Mouse (Mus musculus): ENCODE results near the gene Bex1. TPM values are rescaled to one million over a fixed set of nuclear protein-coding genes. Genes with fewer than 3 reads are reported as not detected.

The Bex1 gene
- polyA plus RNA-seq, 1 experiment: 846 TPM

DNA sequence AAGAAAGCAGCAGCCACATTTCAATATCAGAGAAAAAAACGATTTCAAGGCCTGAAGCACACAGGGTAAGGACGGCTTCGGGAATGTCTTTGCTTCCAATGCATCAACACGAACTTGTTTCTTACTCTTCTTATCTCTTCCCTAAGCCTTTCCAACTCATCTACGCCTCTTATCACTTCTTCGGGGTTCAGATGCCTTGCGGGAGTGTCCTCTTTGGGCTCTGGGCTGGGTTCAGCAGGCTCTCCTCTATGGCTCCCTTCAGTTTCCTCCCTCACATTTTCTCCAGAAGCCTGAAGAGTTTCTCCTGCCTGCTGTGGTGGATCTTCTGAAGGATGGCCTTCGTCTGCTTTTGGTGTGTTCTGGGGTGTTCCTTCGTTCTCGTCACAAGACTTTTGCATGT is 44.7 kb downstream of the Bex1 start:
- Histone ChIP-seq H3K27me3 (ENCODE audit: control insufficient read depth, insufficient read depth, low read length, poor library complexity, severe bottlenecking) (no peaks in the 10 kb centered on the region), H3K4me3 (ENCODE audit: low read depth, low read length) (peak overlapping the region; percentile 28), H3K27ac (ENCODE audit: insufficient read depth, low read length) (peak overlapping the region; percentile 71; the same call in 1 of the 2 replicates), H3K36me3 (ENCODE audit: control insufficient read depth, insufficient read depth, low read length, poor library complexity, severe bottlenecking) (peaks cover 5% of the 10 kb centered on the region), H3K9ac (ENCODE audit: low read depth, poor library complexity, severe bottlenecking) (no peak overlapping the region), H3K9me3 (replicated peaks; ENCODE audit: control insufficient read depth, insufficient read depth, low read length, poor library complexity, severe bottlenecking) (no peaks in the 10 kb centered on the region), H3K4me1 (ENCODE audit: control insufficient read depth, insufficient read depth, low read length) (no peaks in the 10 kb centered on the region)
- TF ChIP-seq EP300 (IDR thresholded peaks at IDR 0.05; ENCODE audit: insufficient read depth, low read depth, low read length): no peak
- no peak for TF ChIP-seq POLR2A (IDR thresholded peaks at IDR 0.05; ENCODE audit: insufficient read depth, low read length)
- no peak for TF ChIP-seq CTCF (IDR thresholded peaks at IDR 0.05; ENCODE audit: low read depth, low read length)

Other genes with a start within 250 kb of the Bex1 start
- 14.8 and 16.4 TPM in 2 replicates for gene Arxes2, start 221.7 kb downstream of the Bex1 start, polyA plus RNA-seq (2011; ENCODE audit: insufficient read depth, insufficient read length, low read depth, missing spikeins)
- gene Arxes1, start 182.1 kb downstream of the Bex1 start, polyA plus RNA-seq (2011; ENCODE audit: insufficient read depth, insufficient read length, low read depth, missing spikeins): 6.5 and 8.9 TPM in 2 replicates
- gene Bex2, start 147.3 kb downstream of the Bex1 start, polyA plus RNA-seq (2011; ENCODE audit: insufficient read depth, insufficient read length, low read depth, missing spikeins): 42.4 and 46.5 TPM in 2 replicates
- 0.40 TPM in 1 of 2 replicates, not detected in the other for gene Nxf3, start 130.3 kb downstream of the Bex1 start, polyA plus RNA-seq (2011; ENCODE audit: insufficient read depth, insufficient read length, low read depth, missing spikeins)
- gene Bex4, start 76.5 kb downstream of the Bex1 start, polyA plus RNA-seq (2011; ENCODE audit: insufficient read depth, insufficient read length, low read depth, missing spikeins): 212 and 219 TPM in 2 replicates
- 196 and 214 TPM in 2 replicates for gene Tceal8, start 43.2 kb downstream of the Bex1 start, polyA plus RNA-seq (2011; ENCODE audit: insufficient read depth, insufficient read length, low read depth, missing spikeins)
- 13.1 and 15.4 TPM in 2 replicates for gene Tceal5, start 11.6 kb downstream of the Bex1 start, polyA plus RNA-seq (2011; ENCODE audit: insufficient read depth, insufficient read length, low read depth, missing spikeins)
- 1.2 and 3.8 TPM in 2 replicates for gene Tceal7, start 734 bp downstream of the Bex1 start, polyA plus RNA-seq (2011; ENCODE audit: insufficient read depth, insufficient read length, low read depth, missing spikeins)
- 500 and 527 TPM in 2 replicates for gene Tceal9, start 29.6 kb upstream of the Bex1 start, polyA plus RNA-seq (2011; ENCODE audit: insufficient read depth, insufficient read length, low read depth, missing spikeins)
- 569 and 632 TPM in 2 replicates for gene Bex3, start 54.7 kb upstream of the Bex1 start, polyA plus RNA-seq (2011; ENCODE audit: insufficient read depth, insufficient read length, low read depth, missing spikeins)

All from ES-Bruce4 (cell line).